Mouse (Mus musculus) NIH3T3 (cell line): ENCODE data around the gene Zbtb2.

Experiments
- DNase-seq: peaks from one replicate; pipeline ENCODE4 v3.0.0-alpha.2; 2012; ENCODE audit warnings: low read depth

Zbtb2 gene

GRCm38 (mm10) chr10:4384244-4384643 is 3.7 kb downstream of the Zbtb2 start:
- no peak for DNase-seq

DNA sequence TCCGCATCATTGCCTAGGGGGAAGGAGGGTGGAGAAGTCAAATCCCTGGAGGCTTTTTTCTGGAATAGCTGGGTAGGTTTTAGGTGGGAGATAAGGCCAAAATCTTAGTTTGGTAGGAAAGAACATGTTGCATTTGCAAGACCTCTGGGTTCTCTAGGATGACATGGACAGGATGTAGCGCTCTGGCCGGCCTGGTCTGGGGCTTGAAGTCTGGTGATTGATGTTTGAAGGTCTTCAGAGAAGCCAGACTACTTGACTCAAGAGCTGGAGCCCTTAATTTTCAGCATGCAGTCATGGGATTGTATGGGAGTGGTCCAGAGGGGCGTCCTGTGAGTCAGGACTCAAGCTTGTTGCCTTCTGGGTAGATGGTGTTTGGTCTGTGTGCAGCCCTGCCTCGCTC is 7.2 kb downstream of the Zbtb2 start:
- DNase-seq = peak; percentile 46

- no peak for DNase-seq
These were observed 11.0 kb downstream of the Zbtb2 start for GRCm38 (mm10) chr10:4376931-4377330.

DNA sequence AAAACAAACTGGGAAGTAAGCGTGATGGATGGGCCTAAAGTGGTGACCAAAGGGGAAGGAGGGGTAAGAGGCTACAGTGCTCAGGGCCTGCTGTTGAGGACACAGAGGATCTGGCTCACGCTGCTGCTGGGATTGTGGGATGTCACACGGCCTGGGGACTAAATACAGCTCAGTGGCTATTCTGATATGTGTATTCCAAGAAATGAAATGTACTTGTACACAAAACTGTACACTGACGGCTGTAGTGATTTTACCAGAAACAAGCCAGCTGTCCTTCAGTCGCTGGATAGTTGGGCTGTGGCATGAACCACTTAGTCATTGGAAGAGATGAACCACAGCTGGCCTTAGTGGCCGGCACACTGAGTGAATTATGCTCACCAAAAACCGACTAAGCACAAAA is 11.4 kb downstream of the Zbtb2 start:
- no peak for DNase-seq

DNA sequence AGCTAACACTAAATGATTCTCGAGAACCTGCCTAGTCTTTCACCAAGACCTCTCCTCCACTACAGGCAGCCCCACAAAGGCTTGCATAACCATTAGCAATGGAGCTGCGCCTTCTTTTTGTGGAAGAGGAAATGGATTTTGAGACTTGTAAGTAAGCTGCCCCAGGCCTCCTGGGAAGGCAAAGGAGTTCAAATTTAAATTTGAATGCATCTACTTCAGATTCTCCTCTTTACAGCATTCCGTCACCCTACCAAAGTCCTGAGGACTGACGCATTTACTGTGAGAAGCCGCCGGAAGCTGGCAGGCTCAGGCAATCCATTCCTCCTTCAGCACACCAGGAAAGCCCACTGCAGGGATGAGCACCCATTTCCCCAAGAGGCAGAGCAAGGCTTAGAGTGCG is 12.6 kb downstream of the Zbtb2 start:
- no peak for DNase-seq

DNA sequence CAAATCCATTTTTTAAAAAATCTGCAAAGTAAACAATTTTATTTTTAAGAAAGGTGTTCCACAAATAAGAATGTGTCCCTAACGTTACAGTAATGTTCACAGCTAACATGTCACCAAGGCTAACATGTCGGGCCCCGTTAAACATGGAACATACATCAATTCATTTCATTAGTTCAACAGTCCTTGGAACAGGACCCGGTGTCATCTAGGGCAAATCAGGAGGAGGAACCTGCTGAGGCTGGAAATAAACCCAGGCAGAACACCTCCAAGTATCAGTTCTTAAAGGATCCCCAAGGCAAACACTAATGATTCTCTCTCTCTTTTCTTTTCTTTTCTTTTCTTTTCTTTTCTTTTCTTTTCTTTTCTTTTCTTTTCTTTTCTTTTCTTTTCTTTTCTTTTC is 13.2 kb downstream of the Zbtb2 start:
- DNase-seq = no peak

DNA sequence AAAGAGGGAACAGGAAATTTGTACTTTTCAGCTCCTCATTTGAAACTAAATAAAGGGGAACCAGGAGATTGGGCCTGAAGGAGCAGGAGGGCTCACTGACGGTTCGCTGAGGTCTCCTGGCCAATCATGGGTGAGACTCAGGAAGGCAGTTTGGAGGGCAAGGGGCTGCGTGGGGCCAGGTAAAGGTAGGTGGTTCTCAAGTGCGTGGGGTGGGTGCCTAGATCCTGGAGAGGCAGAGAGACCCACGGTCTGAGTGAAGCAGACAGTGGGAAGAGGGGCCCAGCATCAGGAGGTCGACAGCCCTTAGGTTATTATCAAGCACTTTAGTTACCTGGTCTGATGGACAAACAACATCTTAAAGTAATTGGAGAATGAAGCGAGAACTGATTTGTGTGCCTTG is 13.7 kb downstream of the Zbtb2 start:
- DNase-seq = no peak

- DNase-seq = no peak
These were observed 14.3 kb downstream of the Zbtb2 start for GRCm38 (mm10) chr10:4373558-4373957.

- DNase-seq = peak; percentile 78
These were observed 15.9 kb downstream of the Zbtb2 start for GRCm38 (mm10) chr10:4372011-4372410.

DNA sequence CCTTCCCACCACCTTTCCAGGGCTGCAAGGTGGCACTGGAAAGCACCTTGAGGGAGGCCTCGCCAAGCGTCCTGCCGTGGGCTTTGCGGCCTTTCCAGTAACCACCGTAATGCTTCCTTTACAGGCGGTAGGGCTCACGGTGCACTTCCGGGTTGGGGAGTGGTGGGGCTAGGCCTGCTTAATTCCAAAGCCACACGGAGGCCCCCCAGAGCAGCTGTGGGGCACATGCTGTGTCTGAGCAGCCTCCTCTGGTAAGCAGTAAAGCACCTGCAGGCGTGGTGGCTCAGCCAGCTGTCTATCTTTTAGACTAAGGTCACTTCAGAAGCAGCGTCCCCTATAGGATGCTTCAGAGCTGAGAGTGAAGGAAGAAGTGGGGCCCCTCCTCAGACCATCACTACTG is 17.8 kb downstream of the Zbtb2 start:
- DNase-seq = no peak

DNA sequence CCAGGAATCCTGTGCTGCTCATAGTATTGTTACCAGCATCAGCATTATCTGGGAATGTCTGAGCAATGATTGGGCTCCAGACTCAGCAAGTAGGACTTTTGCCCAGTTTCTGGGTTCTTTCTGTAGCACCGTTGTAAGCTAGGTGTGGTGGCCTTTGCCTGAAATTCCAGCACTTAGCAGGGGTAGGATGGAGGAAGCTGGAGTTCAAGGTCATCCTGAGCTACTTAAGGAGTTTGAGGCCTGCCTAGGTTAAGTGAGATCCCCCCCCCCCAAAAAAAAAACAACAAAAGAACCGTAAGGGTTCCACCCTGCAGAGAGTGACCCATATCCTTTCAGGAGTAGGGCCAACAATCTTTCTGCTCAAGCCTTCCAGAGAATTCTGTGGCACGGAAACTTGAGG is 23.3 kb downstream of the Zbtb2 start:
- no peak for DNase-seq

DNA sequence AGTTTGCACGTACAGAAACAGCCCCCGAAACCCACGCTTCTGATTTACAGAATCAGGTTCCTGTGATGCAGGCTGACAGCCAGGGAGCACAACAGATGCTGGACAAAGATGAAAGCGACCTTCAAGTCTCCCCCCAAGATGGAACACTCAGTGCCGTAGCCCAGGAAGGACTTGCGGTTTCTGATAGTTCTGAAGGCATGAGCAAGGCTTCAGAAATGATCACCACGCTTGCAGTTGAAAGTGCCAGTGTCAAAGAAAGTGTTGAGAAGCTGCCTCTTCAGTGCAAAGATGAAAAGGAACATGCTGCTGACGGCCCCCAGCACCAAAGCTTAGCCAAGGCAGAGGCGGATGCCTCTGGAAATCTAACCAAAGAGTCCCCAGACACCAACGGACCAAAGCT is 30.5 kb downstream of the Zbtb2 start:
- DNase-seq = no peak

GRCm38 (mm10) chr10:4356640-4357039 is 31.3 kb downstream of the Zbtb2 start:
- no peak for DNase-seq

- DNase-seq = no peak
These were observed 31.9 kb downstream of the Zbtb2 start for GRCm38 (mm10) chr10:4355882-4356451.

GRCm38 (mm10) chr10:4354371-4355260 is 33.3 kb downstream of the Zbtb2 start:
- DNase-seq = no peak

DNA sequence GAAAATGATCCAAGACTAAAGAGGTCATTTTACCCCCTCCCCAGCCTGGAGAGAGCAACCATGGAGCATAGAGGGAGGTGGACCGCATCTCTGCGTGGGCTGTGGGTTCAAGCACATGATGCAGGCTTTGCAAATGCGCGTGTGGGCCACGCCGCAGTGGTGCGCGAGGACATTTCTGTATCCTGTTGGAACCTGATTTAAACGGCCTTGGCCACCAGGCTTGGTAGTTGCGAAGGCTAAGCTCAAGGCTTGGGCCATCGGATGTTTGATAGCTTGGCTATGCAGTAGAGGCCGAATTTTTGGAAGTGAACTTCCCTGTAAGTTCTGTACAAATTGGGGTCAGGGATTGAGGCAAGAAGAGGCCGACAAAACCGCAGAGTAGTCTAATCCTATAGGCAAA is 40.3 kb downstream of the Zbtb2 start:
- no peak for DNase-seq

- DNase-seq = no peak
These were observed 40.8 kb downstream of the Zbtb2 start for GRCm38 (mm10) chr10:4347136-4347492.

GRCm38 (mm10) chr10:4346489-4347135 is 41.3 kb downstream of the Zbtb2 start:
- DNase-seq = peak; percentile 60

DNA sequence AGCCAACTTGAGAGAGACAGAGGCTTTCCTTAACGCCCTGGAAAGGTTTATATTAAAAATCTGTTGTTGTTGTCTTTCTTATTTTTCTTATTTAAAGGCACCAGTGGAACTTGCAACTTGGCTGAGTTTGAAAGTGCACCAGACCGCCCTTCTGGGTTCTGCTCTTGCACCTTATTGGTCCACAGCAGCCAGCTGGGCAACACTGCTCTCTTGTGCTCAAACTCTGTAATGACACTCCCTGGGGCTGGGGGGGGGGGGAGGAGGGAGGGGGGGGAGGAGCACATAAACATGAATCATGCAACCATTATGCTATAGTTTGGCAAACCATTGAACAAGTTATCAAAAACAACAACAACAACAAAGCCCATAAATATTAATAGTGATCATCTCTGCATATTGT is 46.5 kb downstream of the Zbtb2 start:
- DNase-seq = peak; percentile 84

- DNase-seq = peak; percentile 94
These were observed 48.9 kb downstream of the Zbtb2 start for GRCm38 (mm10) chr10:4338863-4339461.

- peak; percentile 91 for DNase-seq
These were observed 53.7 kb downstream of the Zbtb2 start for GRCm38 (mm10) chr10:4334039-4334683.

DNA sequence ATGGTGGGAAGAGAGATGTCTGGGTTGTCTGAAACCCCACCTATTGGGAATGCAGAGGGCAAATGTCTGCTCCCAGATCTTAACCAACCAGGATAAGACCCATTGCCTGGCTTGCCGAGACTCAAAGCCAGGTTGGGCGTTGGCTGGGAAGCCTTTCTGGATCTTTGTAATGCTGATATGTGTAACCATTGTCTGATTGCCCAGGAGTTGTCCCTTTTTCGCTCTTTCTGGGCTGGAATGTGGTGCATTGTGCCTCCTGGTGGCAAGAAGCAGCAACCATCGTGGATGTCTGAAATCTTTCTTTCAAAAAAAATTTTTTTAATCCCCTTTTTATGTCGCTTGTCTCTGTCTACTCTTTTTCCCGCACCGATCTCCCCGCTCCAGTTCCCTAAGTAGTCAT is 54.6 kb downstream of the Zbtb2 start:
- peak; percentile 85 for DNase-seq
